Mouse (Mus musculus) embryo, embryonic 11.5 days (tissue): ENCODE measurements around the gene Pigf.

Source experiments
- DNase-seq: peaks from one replicate; pipeline ENCODE4 v3.0.0-alpha.2; 2012; ENCODE audit warnings: low read depth, low spot score

The Pigf gene

GRCm38 (mm10) chr17:86967536-86968525 is 57.4 kb downstream of the Pigf start:
- no peak for DNase-seq

- DNase-seq, result no peak
Observed at GRCm38 (mm10) chr17:86967048-86967447, 58.2 kb downstream of the Pigf start.

GRCm38 (mm10) chr17:86966040-86966439 is 59.2 kb downstream of the Pigf start:
- DNase-seq, result no peak

GRCm38 (mm10) chr17:86965121-86965520 is 60.1 kb downstream of the Pigf start:
- no peak for DNase-seq

- peak; percentile 78 for DNase-seq
Observed at GRCm38 (mm10) chr17:86964502-86964901, 60.7 kb downstream of the Pigf start.

- DNase-seq, result no peak
Observed at GRCm38 (mm10) chr17:86964041-86964440, 61.2 kb downstream of the Pigf start.

- DNase-seq, result peak; percentile 30
Observed at GRCm38 (mm10) chr17:86963586-86963902, 61.7 kb downstream of the Pigf start.

GRCm38 (mm10) chr17:86962894-86963585 is 62.2 kb downstream of the Pigf start, which contains the start of gene Rhoq:
TSS of gene Rhoq (plus strand) at chr17:86963082.
- DNase-seq, result peak; percentile 78

- DNase-seq, result peak; percentile 80
Observed at GRCm38 (mm10) chr17:86962297-86962893, 62.8 kb downstream of the Pigf start.

GRCm38 (mm10) chr17:86961301-86961841 is 63.8 kb downstream of the Pigf start:
- no peak for DNase-seq

GRCm38 (mm10) chr17:86957968-86958367 is 67.2 kb downstream of the Pigf start:
- DNase-seq, result no peak

- DNase-seq, result no peak
Observed at GRCm38 (mm10) chr17:86957239-86957638, 68.0 kb downstream of the Pigf start.

GRCm38 (mm10) chr17:86948801-86949200 is 76.4 kb downstream of the Pigf start:
- no peak for DNase-seq

GRCm38 (mm10) chr17:86947840-86948796 is 77.1 kb downstream of the Pigf start, which contains the start of gene Atp6v1e2:
TSS of gene Atp6v1e2 (minus strand) at chr17:86947897.
- DNase-seq, result no peak
